Mouse (Mus musculus): ENCODE measurements around the gene Cbr1. TPM values are rescaled to one million over a fixed set of nuclear protein-coding genes. Genes with fewer than 3 reads are reported as not detected.

The Cbr1 gene
- polyA plus RNA-seq, 1 experiment from 2014 or later: 105 TPM

GRCm38 (mm10) chr16:93592711-93593110 is 12.9 kb upstream of the Cbr1 start:
- H3K36me3 ChIP-seq (ENCODE audit: control insufficient read depth, insufficient read depth, low read length): no peaks in the 10 kb centered on the region
- ATAC-seq (ENCODE audit: insufficient read depth, low FRiP score, low TSS enrichment) (no peak), DNase-seq (ENCODE audit: low spot score) (no peak)
- no peak overlapping the region for H3K4me2 ChIP-seq (ENCODE audit: low read depth)
- H3K9me3 ChIP-seq (ENCODE audit: control insufficient read depth, low read length): no peaks in the 10 kb centered on the region
- no peaks in the 10 kb centered on the region for H3K27me3 ChIP-seq (ENCODE audit: control insufficient read depth, insufficient read depth, low read length)
- no peak overlapping the region for H3K27ac ChIP-seq (ENCODE audit: low read depth, low read length)
- no peak overlapping the region for H3K9ac ChIP-seq (ENCODE audit: low read length)
- WGBS: 89% methylated on average over 3 of the region's 3 CpGs
- no peaks in the 10 kb centered on the region for H3K4me1 ChIP-seq (ENCODE audit: control insufficient read depth, insufficient read depth, low read length)
- no peak overlapping the region for H3K4me3 ChIP-seq (ENCODE audit: low read depth, low read length)

GRCm38 (mm10) chr16:93593406-93593805 is 12.2 kb upstream of the Cbr1 start:
- no peak overlapping the region for H3K9ac ChIP-seq (ENCODE audit: low read length)
- DNase-seq (ENCODE audit: low spot score): no peak
- no peaks in the 10 kb centered on the region for H3K9me3 ChIP-seq (ENCODE audit: control insufficient read depth, low read length)
- no peak overlapping the region for H3K4me2 ChIP-seq (ENCODE audit: low read depth)
- no peak overlapping the region for H3K27ac ChIP-seq (ENCODE audit: low read depth, low read length)
- no peak overlapping the region for H3K4me3 ChIP-seq (ENCODE audit: low read depth, low read length)
- no peaks in the 10 kb centered on the region for H3K36me3 ChIP-seq (ENCODE audit: control insufficient read depth, insufficient read depth, low read length)
- no peak for ATAC-seq (ENCODE audit: insufficient read depth, low FRiP score, low TSS enrichment)
- 89% methylated on average over 8 of the region's 8 CpGs for WGBS
- no peaks in the 10 kb centered on the region for H3K27me3 ChIP-seq (ENCODE audit: control insufficient read depth, insufficient read depth, low read length)
- H3K4me1 ChIP-seq (ENCODE audit: control insufficient read depth, insufficient read depth, low read length): no peaks in the 10 kb centered on the region

- no peaks in the 10 kb centered on the region for H3K9me3 ChIP-seq (ENCODE audit: control insufficient read depth, low read length)
- H3K27me3 ChIP-seq (ENCODE audit: control insufficient read depth, insufficient read depth, low read length): no peaks in the 10 kb centered on the region
- WGBS: 93% methylated on average over 10 of the region's 10 CpGs
- no peaks in the 10 kb centered on the region for H3K36me3 ChIP-seq (ENCODE audit: control insufficient read depth, insufficient read depth, low read length)
- ATAC-seq (ENCODE audit: insufficient read depth, low FRiP score, low TSS enrichment) (no peak), DNase-seq (ENCODE audit: low spot score) (no peak)
- no peak overlapping the region for H3K4me3 ChIP-seq (ENCODE audit: low read depth, low read length)
- H3K9ac ChIP-seq (ENCODE audit: low read length): no peak overlapping the region
- no peak overlapping the region for H3K4me2 ChIP-seq (ENCODE audit: low read depth)
- H3K27ac ChIP-seq (ENCODE audit: low read depth, low read length): no peak overlapping the region
- no peaks in the 10 kb centered on the region for H3K4me1 ChIP-seq (ENCODE audit: control insufficient read depth, insufficient read depth, low read length)
Observed at GRCm38 (mm10) chr16:93594448-93594847, 11.2 kb upstream of the Cbr1 start.

GRCm38 (mm10) chr16:93595766-93596165 is 9.9 kb upstream of the Cbr1 start:
- DNase-seq (ENCODE audit: low spot score): no peak
- H3K36me3 ChIP-seq (ENCODE audit: control insufficient read depth, insufficient read depth, low read length): no peaks in the 10 kb centered on the region
- 92% methylated on average over 5 of the region's 5 CpGs for WGBS

GRCm38 (mm10) chr16:93596807-93597206 is 8.8 kb upstream of the Cbr1 start:
- Histone ChIP-seq H3K27ac (ENCODE audit: low read depth, low read length) (no peak overlapping the region), H3K9me3 (ENCODE audit: control insufficient read depth, low read length) (no peaks in the 10 kb centered on the region), H3K4me2 (ENCODE audit: low read depth) (no peak overlapping the region), H3K9ac (ENCODE audit: low read length) (no peak overlapping the region), H3K27me3 (ENCODE audit: control insufficient read depth, insufficient read depth, low read length) (no peaks in the 10 kb centered on the region), H3K4me1 (ENCODE audit: control insufficient read depth, insufficient read depth, low read length) (no peaks in the 10 kb centered on the region), H3K36me3 (ENCODE audit: control insufficient read depth, insufficient read depth, low read length) (no peaks in the 10 kb centered on the region), H3K4me3 (ENCODE audit: low read depth, low read length) (no peak overlapping the region)
- DNase-seq (ENCODE audit: low spot score): no peak
- ATAC-seq (ENCODE audit: insufficient read depth, low FRiP score, low TSS enrichment): no peak
- 94% methylated on average over 7 of the region's 7 CpGs for WGBS

More at GRCm38 (mm10) chr16:93595766-93596165, 9.9 kb upstream of the Cbr1 start:
- no peak overlapping the region for H3K4me2 ChIP-seq (ENCODE audit: low read depth)
- no peak overlapping the region for H3K9ac ChIP-seq (ENCODE audit: low read length)
- no peaks in the 10 kb centered on the region for H3K27me3 ChIP-seq (ENCODE audit: control insufficient read depth, insufficient read depth, low read length)
- H3K4me1 ChIP-seq (ENCODE audit: control insufficient read depth, insufficient read depth, low read length): no peaks in the 10 kb centered on the region
- ATAC-seq (ENCODE audit: insufficient read depth, low FRiP score, low TSS enrichment): no peak
- H3K27ac ChIP-seq (ENCODE audit: low read depth, low read length): no peak overlapping the region
- no peaks in the 10 kb centered on the region for H3K9me3 ChIP-seq (ENCODE audit: control insufficient read depth, low read length)
- H3K4me3 ChIP-seq (ENCODE audit: low read depth, low read length): no peak overlapping the region

GRCm38 (mm10) chr16:93597551-93597950 is 8.1 kb upstream of the Cbr1 start:
- no peak overlapping the region for H3K4me3 ChIP-seq (ENCODE audit: low read depth, low read length)
- no peak overlapping the region for H3K27ac ChIP-seq (ENCODE audit: low read depth, low read length)
- WGBS: 91% methylated on average over 9 of the region's 9 CpGs
- no peaks in the 10 kb centered on the region for H3K36me3 ChIP-seq (ENCODE audit: control insufficient read depth, insufficient read depth, low read length)
- no peak for ATAC-seq (ENCODE audit: insufficient read depth, low FRiP score, low TSS enrichment)
- DNase-seq (ENCODE audit: low spot score): no peak
- no peak overlapping the region for H3K4me2 ChIP-seq (ENCODE audit: low read depth)
- H3K4me1 ChIP-seq (ENCODE audit: control insufficient read depth, insufficient read depth, low read length): no peaks in the 10 kb centered on the region
- no peak overlapping the region for H3K9ac ChIP-seq (ENCODE audit: low read length)
- H3K27me3 ChIP-seq (ENCODE audit: control insufficient read depth, insufficient read depth, low read length): no peaks in the 10 kb centered on the region
- no peaks in the 10 kb centered on the region for H3K9me3 ChIP-seq (ENCODE audit: control insufficient read depth, low read length)

GRCm38 (mm10) chr16:93599461-93599860 is 6.2 kb upstream of the Cbr1 start:
- 92% methylated on average over 6 of the region's 6 CpGs for WGBS
- H3K9me3 ChIP-seq (ENCODE audit: control insufficient read depth, low read length): no peaks in the 10 kb centered on the region
- no peaks in the 10 kb centered on the region for H3K36me3 ChIP-seq (ENCODE audit: control insufficient read depth, insufficient read depth, low read length)
- no peak overlapping the region for H3K27ac ChIP-seq (ENCODE audit: low read depth, low read length)
- no peak overlapping the region for H3K4me2 ChIP-seq (ENCODE audit: low read depth)
- ATAC-seq (ENCODE audit: insufficient read depth, low FRiP score, low TSS enrichment) (no peak), DNase-seq (ENCODE audit: low spot score) (no peak)
- no peaks in the 10 kb centered on the region for H3K27me3 ChIP-seq (ENCODE audit: control insufficient read depth, insufficient read depth, low read length)
- no peak overlapping the region for H3K9ac ChIP-seq (ENCODE audit: low read length)
- no peak overlapping the region for H3K4me3 ChIP-seq (ENCODE audit: low read depth, low read length)
- H3K4me1 ChIP-seq (ENCODE audit: control insufficient read depth, insufficient read depth, low read length): peaks cover 2% of the 10 kb centered on the region; the same call in 1 of the 2 replicates

- WGBS: 2% methylated on average over 55 of the region's 55 CpGs
- peak within 1 kb of the TSS; percentile 63 for H3K4me2 ChIP-seq (ENCODE audit: low read depth)
- H3K4me1 ChIP-seq (ENCODE audit: control insufficient read depth, insufficient read depth, low read length): peaks cover 8% of the 10 kb centered on the region; the same call in 1 of the 2 replicates
Observed at GRCm38 (mm10) chr16:93603439-93604212, 2.0 kb upstream of the Cbr1 start, which contains the start of gene Setd4. Setd4 (minus strand) TSS chr16:93604063.

GRCm38 (mm10) chr16:93604481-93604969 is 1.1 kb upstream of the Cbr1 start:
- peak overlapping the region; percentile 63 for H3K4me2 ChIP-seq (ENCODE audit: low read depth)
- no peaks in the 10 kb centered on the region for H3K27me3 ChIP-seq (ENCODE audit: control insufficient read depth, insufficient read depth, low read length)
- H3K4me1 ChIP-seq (ENCODE audit: control insufficient read depth, insufficient read depth, low read length): peaks cover 8% of the 10 kb centered on the region; the same call in 1 of the 2 replicates
- no peaks in the 10 kb centered on the region for H3K36me3 ChIP-seq (ENCODE audit: control insufficient read depth, insufficient read depth, low read length)
- ATAC-seq (ENCODE audit: insufficient read depth, low FRiP score, low TSS enrichment) (no peak), DNase-seq (ENCODE audit: low spot score) (peak; percentile 22)
- peak overlapping the region; percentile 83; the same call in 1 of the 2 replicates for H3K27ac ChIP-seq (ENCODE audit: low read depth, low read length)
- H3K9ac ChIP-seq (ENCODE audit: low read length): peak overlapping the region; percentile 69
- H3K4me3 ChIP-seq (ENCODE audit: low read depth, low read length): peak overlapping the region; percentile 50
- WGBS: 5% methylated on average over 16 of the region's 16 CpGs
- no peaks in the 10 kb centered on the region for H3K9me3 ChIP-seq (ENCODE audit: control insufficient read depth, low read length)

More at GRCm38 (mm10) chr16:93603439-93604212, 2.0 kb upstream of the Cbr1 start, which contains the start of gene Setd4:
- H3K27ac ChIP-seq (ENCODE audit: low read depth, low read length): peak within 1 kb of the TSS; percentile 83
- H3K9me3 ChIP-seq (ENCODE audit: control insufficient read depth, low read length): no peaks in the 10 kb centered on the region
- H3K9ac ChIP-seq (ENCODE audit: low read length): peak within 1 kb of the TSS; percentile 69
- peak within 1 kb of the TSS; percentile 50 for H3K4me3 ChIP-seq (ENCODE audit: low read depth, low read length)
- peak; percentile 89 for ATAC-seq (ENCODE audit: insufficient read depth, low FRiP score, low TSS enrichment)
- H3K27me3 ChIP-seq (ENCODE audit: control insufficient read depth, insufficient read depth, low read length): no peaks in the 10 kb centered on the region
- no peaks in the 10 kb centered on the region for H3K36me3 ChIP-seq (ENCODE audit: control insufficient read depth, insufficient read depth, low read length)
- peak; percentile 94 for DNase-seq (ENCODE audit: low spot score)
